Mouse (Mus musculus): Measurements from ENCODE around the gene A3galt2.

- TF ChIP-seq CTCF (IDR thresholded peaks at IDR 0.05; ENCODE audit: low read depth) (no peak), EP300 (optimal IDR thresholded peaks at IDR 0.05) (no peak)
These were observed 31.1 kb upstream of the A3galt2 start for GRCm38 (mm10) chr4:128724059-128724458.
